ENCODE assay signal across 19 mouse cellular contexts in the genomic region with DNA sequence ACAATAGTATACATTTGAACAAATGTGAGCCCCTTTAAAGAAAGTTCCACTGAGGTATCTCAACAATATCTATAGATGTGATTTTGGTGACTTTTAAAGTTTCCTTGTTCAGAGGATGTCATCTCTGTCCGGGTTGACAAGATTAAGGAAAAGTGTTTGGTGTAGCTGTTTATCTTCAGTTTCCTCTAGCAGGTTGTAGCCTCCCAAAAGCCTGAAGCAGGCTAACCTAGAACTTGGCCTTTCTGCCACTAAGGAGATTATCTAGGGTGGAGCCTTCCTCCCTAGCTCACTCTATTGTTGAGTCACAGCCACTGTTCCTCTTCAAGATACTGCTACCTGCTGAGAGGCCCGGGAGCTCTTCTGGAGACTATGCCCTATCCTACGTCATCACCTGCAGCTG. TPM values are rescaled to one million over a fixed set of nuclear protein-coding genes. Genes with fewer than 3 reads are reported as not detected.
"Had no signal": no experiment of that assay in that cellular context is flagged by ENCODE, and none has a peak within 500 bp of the region (broad histone marks: within the 10 kb centered on the region; RNA-seq: fewer than 3 reads in every experiment).

No protein-coding gene starts in this region.

- DNase-seq: gastrocnemius, adult 2 months; gastrocnemius, postnatal 10 days; gastrocnemius, postnatal 25 days; heart, adult 18-20 months; heart, postnatal 4 days; kidney, adult 18-20 months; kidney, adult 8-10 months; kidney, postnatal 10 days; kidney, postnatal 25 days; kidney, postnatal 4 days; layer of hippocampus, adult 9-11 months; layer of hippocampus, postnatal 36 days; left cerebral cortex, postnatal 4 days had no signal

- ATAC-seq: hindbrain, embryonic 16.5 days; inflammation-experienced regulatory T-cells, adult 6 months; intestine, embryonic 15.5 days; intestine, postnatal 0 days; liver, embryonic 12.5 days had no signal

RNA-seq across cellular contexts. Expression of a gene that starts 53.8 kb away (rescaled TPM):
- total RNA-seq: granulocyte monocyte progenitor cell, adult 5-6 weeks had no signal
